In the genomic region with DNA sequence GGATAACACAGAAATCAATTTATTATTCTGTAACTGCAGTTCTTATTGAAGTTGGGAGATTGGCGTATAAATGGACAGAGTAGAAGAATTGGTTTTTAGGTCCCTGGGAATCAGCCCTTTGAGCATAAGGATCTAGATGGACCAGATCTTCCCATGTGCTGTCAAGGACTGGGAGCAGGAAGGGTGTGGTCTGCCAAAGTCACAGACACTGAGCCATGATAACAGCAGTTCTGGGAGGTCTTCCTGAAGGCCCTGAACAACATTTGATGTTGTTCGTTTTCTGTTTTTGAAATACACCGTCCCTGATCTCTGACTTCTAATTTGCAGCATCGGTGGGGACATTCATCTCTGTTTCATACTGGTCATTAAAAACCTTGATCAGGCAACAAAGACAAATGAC, we compare ENCODE assay signal across 18 mouse cellular contexts.
DNase-seq lines count a peak whose midpoint lies in the region; ATAC-seq and TF ChIP-seq lines count a peak whose summit lies in the region.
"Had no signal": no experiment of that assay in that cellular context is flagged by ENCODE, and none has a peak within 500 bp of the region (broad histone marks: within the 10 kb centered on the region; RNA-seq: fewer than 3 reads in every experiment).

No protein-coding gene starts in this region.

- intact Hi-C loops in left cerebral cortex, postnatal 14 days (cut with DNase I): no loop called here

- no peak for TF ChIP-seq CTCF in kidney, adult 2 months (conservative IDR thresholded peaks at IDR 0.05; ENCODE audit: insufficient read depth, insufficient read length, low read depth, low read length)
- TF ChIP-seq CTCF in liver, postnatal 0 days (IDR thresholded peaks at IDR 0.05; ENCODE audit: low read depth): no peak

- no peak for TF ChIP-seq POLR2A in kidney, adult 2 months (IDR thresholded peaks at IDR 0.05; ENCODE audit: low read depth, low read length)

- no peaks in the 10 kb centered on the region for H3K9me3 ChIP-seq in kidney, embryonic 15.5 days (replicated peaks)
- no peaks in the 10 kb centered on the region for H3K9me3 ChIP-seq in liver, postnatal 0 days (ENCODE audit: low read length)
- no peaks in the 10 kb centered on the region for H3K9me3 ChIP-seq in neural tube, embryonic 15.5 days (replicated peaks)
- H3K9me3 ChIP-seq: heart, embryonic 13.5 days; hindbrain, embryonic 10.5 days; midbrain, embryonic 12.5 days had no signal

- H3K4me3 ChIP-seq in kidney, embryonic 15.5 days (replicated peaks): no peak overlapping the region
- H3K4me3 ChIP-seq in kidney, adult 2 months (ENCODE audit: insufficient read depth, low read depth, low read length): no peak overlapping the region
- H3K4me3 ChIP-seq in liver, postnatal 0 days (ENCODE audit: low read depth, low read length): no peak overlapping the region
- no peak overlapping the region for H3K4me3 ChIP-seq in neural tube, embryonic 15.5 days (replicated peaks)
- H3K4me3 ChIP-seq: heart, embryonic 13.5 days; hindbrain, embryonic 10.5 days; midbrain, embryonic 12.5 days had no signal

- no peak overlapping the region for H3K9ac ChIP-seq in kidney, embryonic 15.5 days
- H3K9ac ChIP-seq in liver, postnatal 0 days (replicated peaks): no peak overlapping the region
- H3K9ac ChIP-seq in neural tube, embryonic 15.5 days (replicated peaks): no peak overlapping the region
- H3K9ac ChIP-seq: forebrain, postnatal 0 days; heart, embryonic 13.5 days; midbrain, embryonic 12.5 days had no signal

- no peaks in the 10 kb centered on the region for H3K27me3 ChIP-seq in kidney, embryonic 15.5 days
- H3K27me3 ChIP-seq in kidney, adult 2 months (replicated peaks; ENCODE audit: control insufficient read depth, insufficient read depth, low read length): no peaks in the 10 kb centered on the region
- H3K27me3 ChIP-seq in liver, postnatal 0 days (ENCODE audit: insufficient read depth, low read length): no peaks in the 10 kb centered on the region
- H3K27me3 ChIP-seq in neural tube, embryonic 15.5 days (replicated peaks): no peaks in the 10 kb centered on the region
- H3K27me3 ChIP-seq: heart, embryonic 13.5 days; midbrain, embryonic 12.5 days had no signal

- peak; percentile 71 for TF ChIP-seq EP300 in liver, postnatal 0 days (IDR thresholded peaks at IDR 0.05; ENCODE audit: low read depth)

- peak; percentile 61; the same call in 1 of the 2 replicates for ATAC-seq in kidney, embryonic 15.5 days (replicated peaks; ENCODE audit: low FRiP score)
- ATAC-seq in erythroid progenitor cell, adult 5-6 weeks (replicated peaks; ENCODE audit: low FRiP score, poor library complexity, severe bottlenecking): peak; percentile 97
- peak; percentile 84 for ATAC-seq in liver, postnatal 0 days
- ATAC-seq in neural tube, embryonic 15.5 days (ENCODE audit: low FRiP score): no peak
- ATAC-seq: CD4-positive, CD25-positive, alpha-beta regulatory T cell, adult 4 months; forebrain, postnatal 0 days; inflammation-experienced regulatory T-cells, adult 6 months had no signal

- 63% methylated on average over 4 of the region's 4 CpGs for WGBS in kidney, embryonic 15.5 days
- WGBS in kidney, adult 2 months: 66% methylated on average over 4 of the region's 4 CpGs
- 35% methylated on average over 4 of the region's 4 CpGs for WGBS in liver, postnatal 0 days (ENCODE audit: insufficient replicate concordance)
- 68% methylated on average over 4 of the region's 4 CpGs for WGBS in neural tube, embryonic 15.5 days

- no peak overlapping the region for H3K27ac ChIP-seq in kidney, embryonic 15.5 days
- H3K27ac ChIP-seq in kidney, adult 2 months (ENCODE audit: insufficient read depth, low read depth, low read length): no peak overlapping the region
- 0 out of 2 replicates have a peak overlapping the region, but pooled peaks have one; percentile 39 for H3K27ac ChIP-seq in liver, postnatal 0 days (ENCODE audit: low read depth)
- no peak overlapping the region for H3K27ac ChIP-seq in neural tube, embryonic 15.5 days (replicated peaks)
- H3K27ac ChIP-seq: heart, embryonic 13.5 days; hindbrain, embryonic 10.5 days; midbrain, embryonic 12.5 days had no signal

- no peaks in the 10 kb centered on the region for H3K36me3 ChIP-seq in kidney, embryonic 15.5 days
- no peaks in the 10 kb centered on the region for H3K36me3 ChIP-seq in kidney, adult 2 months (ENCODE audit: control insufficient read depth, insufficient read depth, low read length)
- H3K36me3 ChIP-seq in liver, postnatal 0 days (replicated peaks; ENCODE audit: insufficient read depth, low read length): no peaks in the 10 kb centered on the region
- no peaks in the 10 kb centered on the region for H3K36me3 ChIP-seq in neural tube, embryonic 15.5 days
- H3K36me3 ChIP-seq: heart, embryonic 13.5 days; hindbrain, embryonic 10.5 days; midbrain, embryonic 12.5 days had no signal

- H3K4me2 ChIP-seq in kidney, embryonic 15.5 days: no peak overlapping the region
- peak overlapping the region; percentile 22; the same call in 1 of the 2 replicates for H3K4me2 ChIP-seq in liver, postnatal 0 days (ENCODE audit: low read depth, low read length)
- H3K4me2 ChIP-seq in neural tube, embryonic 15.5 days: no peak overlapping the region
- H3K4me2 ChIP-seq: heart, embryonic 13.5 days; midbrain, embryonic 12.5 days had no signal

- H3K4me1 ChIP-seq in kidney, embryonic 15.5 days: peaks cover 6% of the 10 kb centered on the region; the same call in 1 of the 2 replicates
- no peaks in the 10 kb centered on the region for H3K4me1 ChIP-seq in kidney, adult 2 months (ENCODE audit: control insufficient read depth, insufficient read depth, low read length)
- peaks cover 15% of the 10 kb centered on the region; the same call in 1 of the 2 replicates for H3K4me1 ChIP-seq in liver, postnatal 0 days (ENCODE audit: insufficient read depth)
- H3K4me1 ChIP-seq in neural tube, embryonic 15.5 days: no peaks in the 10 kb centered on the region
- H3K4me1 ChIP-seq: midbrain, embryonic 12.5 days had no signal

- DNase-seq in kidney, adult 2 months: no peak
- DNase-seq in c-Kit-negative CD71-positive TER-119-positive erythroid progenitor cells, embryonic 14.5 days (ENCODE audit: low read depth, low spot score): peak; percentile 62
- DNase-seq in liver, postnatal 0 days: no peak
- no peak for DNase-seq in left cerebral cortex, postnatal 14 days (ENCODE audit: low spot score in 2 of 2)
- DNase-seq: cerebellum, adult 18-20 months; embryo, embryonic 11 days; forebrain, postnatal 0 days; gastrocnemius, postnatal 10 days; kidney, postnatal 10 days; lung, postnatal 14 days had no signal
